Mouse (Mus musculus) hindbrain, embryonic 16.5 days (tissue): ENCODE data around the gene Acsl6. TPM values are rescaled to one million over a fixed set of nuclear protein-coding genes. Genes with fewer than 3 reads are reported as not detected.

ENCODE experiments used
- ATAC-seq: fragments of 200-750 bp; cut with Nextera tagmentation; 2 replicates; pipeline ENCODE4 v1.8.0; 2017; ENCODE audit warnings: moderate TSS enrichment, moderate library complexity
- H3K27ac ChIP-seq: fragments of 300-500 bp; sonication (generic); 2 replicates; pipeline ENCODE4 v1.5.1; 2014; ENCODE audit warnings: low read depth, mild to moderate bottlenecking, control low read depth, low read length, moderate library complexity
- H3K27me3 ChIP-seq: fragments of 300-500 bp; sonication (generic); replicated peaks from 2 replicates; pipeline ENCODE4 v1.6.1; 2014; ENCODE audit warnings: low read length; ENCODE audit not compliant: control insufficient read depth, insufficient read depth
- H3K36me3 ChIP-seq: fragments of 300-500 bp; sonication (generic); 2 replicates; pipeline ENCODE4 v1.6.1; 2014; ENCODE audit warnings: mild to moderate bottlenecking, low read length, moderate library complexity, mixed read lengths; ENCODE audit not compliant: control insufficient read depth, insufficient read depth
- H3K4me1 ChIP-seq: fragments of 300-500 bp; sonication (generic); 2 replicates; pipeline ENCODE4 v1.6.1; 2014; ENCODE audit warnings: low read depth, low read length; ENCODE audit not compliant: control insufficient read depth, insufficient read depth
- H3K4me2 ChIP-seq: fragments of 300-500 bp; sonication (generic); 2 replicates; pipeline ENCODE4 v1.6.1; 2014; ENCODE audit warnings: mild to moderate bottlenecking, low read length, control low read depth, moderate library complexity
- H3K4me3 ChIP-seq: fragments of 300-500 bp; sonication (generic); 2 replicates; pipeline ENCODE4 v1.5.1; 2014; ENCODE audit warnings: mild to moderate bottlenecking, low read length, control low read depth, moderate library complexity
- H3K9ac ChIP-seq: fragments of 300-500 bp; sonication (generic); 2 replicates; pipeline ENCODE4 v1.6.1; 2014; ENCODE audit warnings: low read depth, mild to moderate bottlenecking, control low read depth, low read length, moderate library complexity
- H3K9me3 ChIP-seq: fragments of 300-500 bp; sonication (generic); 2 replicates; pipeline ENCODE4 v1.6.1; 2014; ENCODE audit warnings: mild to moderate bottlenecking, low read length, moderate library complexity; ENCODE audit not compliant: control insufficient read depth
- WGBS: fragments of 180-500 bp; shearing (Covaris S2); extraction: QIAGEN DNeasy Blood & Tissue Kit; methylation state at CpG from one replicate; pipeline ENCODE4 v1.1.7; 2014; 5-methylcytosine and 5-hydroxymethylcytosine counted together
- polyA plus RNA-seq: library from polyadenylated mRNA; unstranded; fragments of >200 nt; fragmentation: Nextera tagmentation; extraction: Ambion mirVana; gene quantifications from 2 replicates; pipeline ENCODE4 v1.2.1, GENCODE M21; 2015

Gene Acsl6
- 49.8 and 52.6 TPM in 2 replicates for polyA plus RNA-seq

DNA sequence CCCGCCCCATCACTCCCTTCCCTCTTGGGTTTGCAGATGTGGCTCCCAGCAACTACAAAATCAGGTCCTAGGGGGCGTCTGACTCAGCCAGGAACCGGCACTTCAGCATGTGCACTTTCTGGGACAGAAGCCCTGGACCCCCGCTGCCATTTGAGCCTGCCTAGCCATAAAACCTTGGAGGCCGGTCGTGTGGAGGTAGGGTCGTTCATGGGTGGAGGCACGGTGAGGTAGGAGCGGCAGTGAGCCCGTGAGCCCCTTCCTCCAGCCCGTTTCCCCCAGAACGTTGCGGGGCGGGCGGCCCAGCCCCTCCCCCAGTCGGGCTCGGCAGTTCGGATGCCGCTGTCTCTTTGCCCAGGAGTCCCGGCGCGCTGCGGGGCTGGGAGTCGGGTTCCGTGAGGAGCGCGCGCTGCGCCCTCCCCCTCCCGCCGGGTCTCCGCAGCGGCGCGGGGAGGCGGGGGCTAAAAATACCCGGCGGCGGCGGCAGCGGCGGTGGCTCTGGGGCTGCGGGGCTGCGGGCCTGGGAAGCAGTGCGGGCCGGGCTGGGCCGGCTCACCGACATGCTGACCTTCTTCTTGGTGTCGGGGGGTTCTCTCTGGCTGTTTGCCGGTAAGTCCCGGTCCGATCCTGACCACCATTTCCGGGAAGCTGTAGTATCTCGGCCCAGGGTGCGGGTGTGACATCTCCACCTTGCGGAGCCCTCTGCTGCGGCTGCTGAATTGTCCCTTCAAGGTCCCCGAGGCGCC is at the start of gene Acsl6:
Gene Acsl6, plus strand, starts transcription at position 71 of the 743 bp plus-strand sequence.
- peak within 1 kb of the TSS; percentile 74 for H3K4me3 ChIP-seq
- H3K36me3 ChIP-seq: no peaks in the 10 kb centered on the region
- whole genome bisulfite sequencing: under 1% methylated on average over 41 of the region's 59 CpGs
- H3K4me2 ChIP-seq: peak within 1 kb of the TSS; percentile 66
- no peaks in the 10 kb centered on the region for H3K27me3 ChIP-seq
- H3K4me1 ChIP-seq: peaks cover 23% of the 10 kb centered on the region
- H3K27ac ChIP-seq: peak within 1 kb of the TSS; percentile 91
- peak within 1 kb of the TSS; percentile 83 for H3K9ac ChIP-seq
- no peaks in the 10 kb centered on the region for H3K9me3 ChIP-seq
- ATAC-seq: peak; percentile 76

- H3K9ac ChIP-seq: no peak overlapping the region
- no peak overlapping the region for H3K4me3 ChIP-seq
- no peaks in the 10 kb centered on the region for H3K27me3 ChIP-seq
- no peak overlapping the region for H3K27ac ChIP-seq
- H3K36me3 ChIP-seq: no peaks in the 10 kb centered on the region
- WGBS: 58% methylated on average over 4 of the region's 4 CpGs
- H3K4me2 ChIP-seq: no peak overlapping the region
- no peaks in the 10 kb centered on the region for H3K9me3 ChIP-seq
- ATAC-seq: no peak
- H3K4me1 ChIP-seq: no peaks in the 10 kb centered on the region
Measured at GRCm38 (mm10) chr11:54254114-54254513, 49.5 kb upstream of the Acsl6 start.

- Histone ChIP-seq H3K4me1 (no peaks in the 10 kb centered on the region), H3K27ac (no peak overlapping the region), H3K27me3 (no peaks in the 10 kb centered on the region), H3K36me3 (no peaks in the 10 kb centered on the region), H3K4me2 (no peak overlapping the region), H3K4me3 (no peak overlapping the region), H3K9me3 (peaks cover 3% of the 10 kb centered on the region; the same call in 1 of the 2 replicates), H3K9ac (no peak overlapping the region)
- ATAC-seq: peak; percentile 75; the same call in 1 of the 2 replicates
- WGBS: 34% methylated on average over 3 of the region's 3 CpGs
Measured at GRCm38 (mm10) chr11:54256624-54257376, 46.8 kb upstream of the Acsl6 start.

DNA sequence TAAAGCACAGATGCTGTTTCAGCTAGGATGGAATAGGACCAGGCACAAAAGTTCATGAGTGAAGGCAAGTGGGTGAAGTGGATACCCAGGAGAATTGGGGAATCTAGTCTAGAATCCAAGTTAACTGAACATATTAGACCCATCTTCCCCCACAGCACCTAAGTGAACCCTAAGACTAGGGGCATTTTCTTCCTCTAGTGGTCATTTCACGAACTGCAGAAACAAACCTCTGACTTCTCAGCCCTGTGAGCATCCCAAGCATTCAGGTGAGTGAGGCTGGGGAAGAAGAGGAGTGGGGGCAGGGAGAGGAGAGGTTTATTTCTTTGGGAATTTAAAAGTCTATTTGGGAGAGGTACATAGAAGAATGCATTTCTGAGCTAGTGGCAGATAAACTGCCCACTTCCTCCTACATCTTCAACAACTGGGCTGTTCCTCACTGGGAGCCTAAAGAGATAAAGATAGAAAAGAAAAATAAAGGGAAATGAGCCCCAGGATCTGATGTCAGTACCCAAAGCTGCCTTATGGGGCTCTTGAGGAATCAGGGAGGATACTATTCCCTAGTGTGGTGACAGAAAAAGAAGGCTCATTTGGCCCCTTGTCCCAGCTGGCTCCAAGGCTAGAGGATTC is 40.1 kb upstream of the Acsl6 start:
- Histone ChIP-seq H3K4me2 (no peak overlapping the region), H3K27me3 (no peaks in the 10 kb centered on the region), H3K4me3 (no peak overlapping the region), H3K9ac (no peak overlapping the region), H3K27ac (no peak overlapping the region), H3K36me3 (no peaks in the 10 kb centered on the region), H3K4me1 (no peaks in the 10 kb centered on the region), H3K9me3 (peaks cover 3% of the 10 kb centered on the region; the same call in 1 of the 2 replicates)
- no peak for ATAC-seq
- WGBS: 4% methylated on average over 1 of the region's 1 CpGs

DNA sequence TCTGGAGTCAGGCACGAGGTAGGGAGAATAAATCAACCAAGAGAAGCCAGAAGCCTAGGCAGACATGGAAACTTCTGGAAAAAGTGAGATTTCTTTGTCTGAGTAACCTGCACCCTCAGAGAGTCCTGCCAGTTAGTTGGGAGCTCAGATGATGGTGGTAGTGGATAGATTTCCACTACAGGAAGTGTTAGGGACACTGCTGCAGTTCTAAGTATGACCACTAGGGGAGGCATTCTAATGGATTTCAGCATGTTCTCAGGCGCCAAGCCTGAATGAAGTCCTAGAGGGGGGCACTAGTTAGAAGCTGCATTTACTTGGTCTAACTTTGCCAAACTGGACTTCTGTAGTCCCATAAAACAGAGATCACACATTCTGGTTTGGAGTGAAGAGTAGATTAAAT is 39.1 kb upstream of the Acsl6 start:
- ATAC-seq: no peak
- no peak overlapping the region for H3K4me2 ChIP-seq
- 53% methylated on average over 2 of the region's 2 CpGs for WGBS

DNA sequence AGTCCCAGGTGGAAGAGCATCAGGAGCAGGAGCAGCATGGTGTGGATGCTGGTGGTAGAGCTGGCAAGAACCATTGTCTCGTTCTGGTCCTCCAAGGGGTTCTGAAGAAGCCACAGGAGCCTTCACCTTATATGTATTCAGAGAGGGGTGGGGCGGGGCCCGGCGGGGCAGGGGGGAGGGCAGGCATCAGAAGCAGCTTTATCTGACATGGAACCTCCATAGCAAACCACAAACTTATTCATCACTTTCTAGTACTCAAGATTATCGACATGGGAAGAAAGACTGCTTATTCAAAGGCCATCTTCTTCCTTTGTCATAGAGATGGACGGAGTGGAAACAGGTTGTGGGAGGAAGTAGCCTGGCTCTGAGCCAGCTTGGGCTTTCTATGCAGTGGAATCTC is 36.4 kb upstream of the Acsl6 start, which contains the start of gene Il3:
Gene Il3, minus strand, starts transcription at position 101 of the 400 bp plus-strand sequence.
- Histone ChIP-seq H3K9ac (no peak within 1 kb of the TSS), H3K4me3 (no peak within 1 kb of the TSS), H3K4me2 (no peak within 1 kb of the TSS), H3K36me3 (no peaks in the 10 kb centered on the region), H3K9me3 (no peaks in the 10 kb centered on the region), H3K27me3 (no peaks in the 10 kb centered on the region), H3K4me1 (no peaks in the 10 kb centered on the region), H3K27ac (no peak within 1 kb of the TSS)
- 86% methylated on average over 6 of the region's 6 CpGs for WGBS
- ATAC-seq: no peak

More for the DNA sequence above, 39.1 kb upstream of the Acsl6 start:
- H3K27me3 ChIP-seq: no peaks in the 10 kb centered on the region
- peaks cover 3% of the 10 kb centered on the region; the same call in 1 of the 2 replicates for H3K9me3 ChIP-seq
- no peaks in the 10 kb centered on the region for H3K4me1 ChIP-seq
- no peaks in the 10 kb centered on the region for H3K36me3 ChIP-seq
- no peak overlapping the region for H3K9ac ChIP-seq
- no peak overlapping the region for H3K27ac ChIP-seq
- H3K4me3 ChIP-seq: no peak overlapping the region

GRCm38 (mm10) chr11:54269191-54269896 is 34.3 kb upstream of the Acsl6 start:
- Histone ChIP-seq H3K27me3 (no peaks in the 10 kb centered on the region), H3K4me1 (no peaks in the 10 kb centered on the region), H3K9me3 (no peaks in the 10 kb centered on the region), H3K4me2 (no peak overlapping the region), H3K9ac (no peak overlapping the region), H3K36me3 (no peaks in the 10 kb centered on the region), H3K27ac (no peak overlapping the region), H3K4me3 (no peak overlapping the region)
- 76% methylated on average over 3 of the region's 3 CpGs for WGBS
- no peak for ATAC-seq

DNA sequence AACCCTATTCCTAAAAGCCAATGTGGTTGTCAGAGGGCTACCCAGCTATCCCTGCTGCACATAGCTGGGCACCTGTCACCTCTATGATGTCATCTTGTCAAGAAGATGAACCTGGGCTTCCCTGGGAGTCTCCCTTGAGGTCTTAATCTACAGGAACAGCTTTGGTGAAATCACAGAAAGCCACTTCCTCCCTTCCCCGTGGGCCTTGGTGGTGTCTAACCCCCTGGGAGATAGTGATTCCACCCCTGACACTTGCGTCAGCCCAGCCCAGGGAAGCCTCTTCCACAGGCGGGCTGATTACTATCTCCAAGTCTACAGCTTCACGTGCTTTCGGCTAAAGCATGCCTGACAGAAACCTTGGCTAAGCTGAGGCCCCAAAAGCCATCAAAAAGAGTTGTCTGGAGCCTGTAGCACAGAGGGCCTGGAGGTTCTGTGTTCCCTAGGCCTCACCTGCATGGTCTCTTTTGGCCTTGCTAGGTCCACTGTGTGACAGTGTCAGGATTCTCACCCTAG is 32.1 kb upstream of the Acsl6 start:
- H3K4me2 ChIP-seq: no peak overlapping the region
- H3K27ac ChIP-seq: no peak overlapping the region
- no peaks in the 10 kb centered on the region for H3K27me3 ChIP-seq
- no peaks in the 10 kb centered on the region for H3K4me1 ChIP-seq
- no peaks in the 10 kb centered on the region for H3K9me3 ChIP-seq
- H3K4me3 ChIP-seq: no peak overlapping the region
- H3K36me3 ChIP-seq: no peaks in the 10 kb centered on the region
- no peak for ATAC-seq
- H3K9ac ChIP-seq: no peak overlapping the region
- WGBS: 83% methylated on average over 5 of the region's 5 CpGs
